Mouse (Mus musculus): ENCODE measurements around the gene Aaed1. TPM values are rescaled to one million over a fixed set of nuclear protein-coding genes. Genes with fewer than 3 reads are reported as not detected.
A peak's percentile ranks its signal among the peaks of the same experiment; 100 is the strongest.

Aaed1 gene
- polyA plus RNA-seq, 1 experiment from 2014 or later = 21.6 TPM

GRCm38 (mm10) chr13:64286321-64286720 lies 26.2 kb downstream of the Aaed1 start:
- Histone ChIP-seq H3K9me3 (ENCODE audit: control insufficient read depth, low read length) (no peaks in the 10 kb centered on the region), H3K4me3 (ENCODE audit: low read depth, low read length) (no peak overlapping the region), H3K4me1 (replicated peaks; ENCODE audit: control insufficient read depth, insufficient read depth, low read length) (no peaks in the 10 kb centered on the region), H3K27ac (ENCODE audit: low read depth, low read length) (no peak overlapping the region), H3K4me2 (replicated peaks; ENCODE audit: low read depth, low read length) (no peak overlapping the region), H3K9ac (ENCODE audit: low read depth, low read length) (no peak overlapping the region), H3K27me3 (ENCODE audit: control insufficient read depth, insufficient read depth, low read length) (no peaks in the 10 kb centered on the region), H3K36me3 (ENCODE audit: control insufficient read depth, insufficient read depth, low read length) (no peaks in the 10 kb centered on the region)
- 79% methylated on average over 4 of the region's 4 CpGs for WGBS
- DNase-seq (ENCODE audit: low spot score) = no peak
- no peak for ATAC-seq (ENCODE audit: low FRiP score)

GRCm38 (mm10) chr13:64284676-64285075 lies 27.8 kb downstream of the Aaed1 start:
- WGBS = 95% methylated on average over 2 of the region's 2 CpGs
- Histone ChIP-seq H3K4me2 (replicated peaks; ENCODE audit: low read depth, low read length) (no peak overlapping the region), H3K4me1 (replicated peaks; ENCODE audit: control insufficient read depth, insufficient read depth, low read length) (no peaks in the 10 kb centered on the region), H3K27me3 (ENCODE audit: control insufficient read depth, insufficient read depth, low read length) (no peaks in the 10 kb centered on the region), H3K4me3 (ENCODE audit: low read depth, low read length) (no peak overlapping the region), H3K36me3 (ENCODE audit: control insufficient read depth, insufficient read depth, low read length) (no peaks in the 10 kb centered on the region), H3K27ac (ENCODE audit: low read depth, low read length) (no peak overlapping the region), H3K9me3 (ENCODE audit: control insufficient read depth, low read length) (no peaks in the 10 kb centered on the region), H3K9ac (ENCODE audit: low read depth, low read length) (no peak overlapping the region)
- DNase-seq (ENCODE audit: low spot score) (no peak), ATAC-seq (ENCODE audit: low FRiP score) (no peak)

GRCm38 (mm10) chr13:64280940-64281339 lies 31.6 kb downstream of the Aaed1 start:
- H3K9me3 ChIP-seq (ENCODE audit: control insufficient read depth, low read length) = no peaks in the 10 kb centered on the region

GRCm38 (mm10) chr13:64275754-64276127 lies 36.8 kb downstream of the Aaed1 start:
- no peak for ATAC-seq (ENCODE audit: low FRiP score)
- H3K4me1 ChIP-seq (replicated peaks; ENCODE audit: control insufficient read depth, insufficient read depth, low read length) = no peaks in the 10 kb centered on the region
- no peaks in the 10 kb centered on the region for H3K9me3 ChIP-seq (ENCODE audit: control insufficient read depth, low read length)
- no peak overlapping the region for H3K9ac ChIP-seq (ENCODE audit: low read depth, low read length)
- peak overlapping the region; percentile 72 for H3K4me3 ChIP-seq (ENCODE audit: low read depth, low read length)
- peak overlapping the region; percentile 99 for H3K4me2 ChIP-seq (replicated peaks; ENCODE audit: low read depth, low read length)
- no peak overlapping the region for H3K27ac ChIP-seq (ENCODE audit: low read depth, low read length)
- peaks cover 7% of the 10 kb centered on the region for H3K27me3 ChIP-seq (ENCODE audit: control insufficient read depth, insufficient read depth, low read length)
- WGBS = 14% methylated on average over 9 of the region's 9 CpGs
- no peaks in the 10 kb centered on the region for H3K36me3 ChIP-seq (ENCODE audit: control insufficient read depth, insufficient read depth, low read length)
- DNase-seq (ENCODE audit: low spot score) = no peak

More at GRCm38 (mm10) chr13:64280940-64281339, 31.6 kb downstream of the Aaed1 start:
- Histone ChIP-seq H3K27me3 (ENCODE audit: control insufficient read depth, insufficient read depth, low read length) (no peaks in the 10 kb centered on the region), H3K27ac (ENCODE audit: low read depth, low read length) (no peak overlapping the region), H3K36me3 (ENCODE audit: control insufficient read depth, insufficient read depth, low read length) (no peaks in the 10 kb centered on the region), H3K4me3 (ENCODE audit: low read depth, low read length) (no peak overlapping the region), H3K9ac (ENCODE audit: low read depth, low read length) (no peak overlapping the region), H3K4me2 (replicated peaks; ENCODE audit: low read depth, low read length) (no peak overlapping the region), H3K4me1 (replicated peaks; ENCODE audit: control insufficient read depth, insufficient read depth, low read length) (no peaks in the 10 kb centered on the region)
- DNase-seq (ENCODE audit: low spot score) (no peak), ATAC-seq (ENCODE audit: low FRiP score) (no peak)
- 93% methylated on average over 5 of the region's 5 CpGs for WGBS

- under 1% methylated on average over 56 of the region's 57 CpGs for WGBS
- H3K36me3 ChIP-seq (ENCODE audit: control insufficient read depth, insufficient read depth, low read length) = no peaks in the 10 kb centered on the region
- DNase-seq (ENCODE audit: low spot score) (peak; percentile 92), ATAC-seq (ENCODE audit: low FRiP score) (peak; percentile 97)
- H3K4me1 ChIP-seq (replicated peaks; ENCODE audit: control insufficient read depth, insufficient read depth, low read length) = no peaks in the 10 kb centered on the region
- H3K4me2 ChIP-seq (replicated peaks; ENCODE audit: low read depth, low read length) = peak within 1 kb of the TSS; percentile 99
- no peaks in the 10 kb centered on the region for H3K9me3 ChIP-seq (ENCODE audit: control insufficient read depth, low read length)
- H3K9ac ChIP-seq (ENCODE audit: low read depth, low read length) = peak within 1 kb of the TSS; percentile 59
- no peak within 1 kb of the TSS for H3K27ac ChIP-seq (ENCODE audit: low read depth, low read length)
- peak within 1 kb of the TSS; percentile 72 for H3K4me3 ChIP-seq (ENCODE audit: low read depth, low read length)
- H3K27me3 ChIP-seq (ENCODE audit: control insufficient read depth, insufficient read depth, low read length) = peaks cover 7% of the 10 kb centered on the region
These were observed 37.4 kb downstream of the Aaed1 start, which contains the start of gene Cdc14b for GRCm38 (mm10) chr13:64274879-64275753. Cdc14b (minus strand) TSS chr13:64275290.

GRCm38 (mm10) chr13:64273891-64274844 lies 38.3 kb downstream of the Aaed1 start:
- Histone ChIP-seq H3K36me3 (ENCODE audit: control insufficient read depth, insufficient read depth, low read length) (no peaks in the 10 kb centered on the region), H3K27ac (ENCODE audit: low read depth, low read length) (no peak overlapping the region), H3K9ac (ENCODE audit: low read depth, low read length) (peak overlapping the region; percentile 59), H3K9me3 (ENCODE audit: control insufficient read depth, low read length) (no peaks in the 10 kb centered on the region), H3K4me3 (ENCODE audit: low read depth, low read length) (peak overlapping the region; percentile 72), H3K4me1 (replicated peaks; ENCODE audit: control insufficient read depth, insufficient read depth, low read length) (no peaks in the 10 kb centered on the region), H3K27me3 (ENCODE audit: control insufficient read depth, insufficient read depth, low read length) (peaks cover 7% of the 10 kb centered on the region), H3K4me2 (replicated peaks; ENCODE audit: low read depth, low read length) (peak overlapping the region; percentile 99)
- under 1% methylated on average over 77 of the region's 95 CpGs for WGBS
- DNase-seq (ENCODE audit: low spot score) (peak; percentile 61), ATAC-seq (ENCODE audit: low FRiP score) (peak; percentile 86)

DNA sequence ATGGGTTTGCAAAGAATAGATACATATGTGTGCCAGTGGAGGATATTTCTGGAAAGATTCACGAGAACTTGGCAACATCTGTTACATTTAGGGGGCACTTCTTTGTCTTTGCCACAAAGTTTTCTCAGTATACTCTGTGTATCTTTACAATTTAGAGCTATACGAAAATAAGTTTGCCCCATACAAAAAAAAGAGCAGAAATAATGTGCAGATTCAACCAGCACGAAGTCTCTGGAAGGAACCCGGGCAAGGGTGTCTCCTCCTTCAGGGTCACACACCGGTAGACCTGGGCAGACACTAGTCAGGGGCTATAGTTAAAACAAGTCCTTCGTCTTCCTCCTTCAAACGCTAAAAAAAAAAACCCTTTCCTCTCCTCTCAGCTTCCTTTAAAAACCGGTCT lies 39.2 kb downstream of the Aaed1 start:
- no peak overlapping the region for H3K4me2 ChIP-seq (replicated peaks; ENCODE audit: low read depth, low read length)
- no peak overlapping the region for H3K9ac ChIP-seq (ENCODE audit: low read depth, low read length)
- H3K9me3 ChIP-seq (ENCODE audit: control insufficient read depth, low read length) = no peaks in the 10 kb centered on the region
- DNase-seq (ENCODE audit: low spot score) = no peak
- no peaks in the 10 kb centered on the region for H3K4me1 ChIP-seq (replicated peaks; ENCODE audit: control insufficient read depth, insufficient read depth, low read length)
- H3K27me3 ChIP-seq (ENCODE audit: control insufficient read depth, insufficient read depth, low read length) = peaks cover 7% of the 10 kb centered on the region
- peak overlapping the region; percentile 72 for H3K4me3 ChIP-seq (ENCODE audit: low read depth, low read length)
- H3K36me3 ChIP-seq (ENCODE audit: control insufficient read depth, insufficient read depth, low read length) = no peaks in the 10 kb centered on the region
- no peak for ATAC-seq (ENCODE audit: low FRiP score)
- no peak overlapping the region for H3K27ac ChIP-seq (ENCODE audit: low read depth, low read length)
- 48% methylated on average over 8 of the region's 8 CpGs for WGBS

GRCm38 (mm10) chr13:64268384-64268783 lies 44.1 kb downstream of the Aaed1 start:
- Histone ChIP-seq H3K36me3 (ENCODE audit: control insufficient read depth, insufficient read depth, low read length) (no peaks in the 10 kb centered on the region), H3K27ac (ENCODE audit: low read depth, low read length) (no peak overlapping the region), H3K9ac (ENCODE audit: low read depth, low read length) (no peak overlapping the region), H3K27me3 (ENCODE audit: control insufficient read depth, insufficient read depth, low read length) (0 out of 2 replicates have a peak, but pooled peaks cover 2% of the 10 kb centered on the region), H3K4me2 (replicated peaks; ENCODE audit: low read depth, low read length) (no peak overlapping the region), H3K9me3 (ENCODE audit: control insufficient read depth, low read length) (no peaks in the 10 kb centered on the region), H3K4me3 (ENCODE audit: low read depth, low read length) (no peak overlapping the region), H3K4me1 (replicated peaks; ENCODE audit: control insufficient read depth, insufficient read depth, low read length) (no peaks in the 10 kb centered on the region)
- ATAC-seq (ENCODE audit: low FRiP score) (no peak), DNase-seq (ENCODE audit: low spot score) (no peak)
- 80% methylated on average over 4 of the region's 4 CpGs for WGBS

Data from hindbrain, embryonic 11.5 days (tissue).